Mouse (Mus musculus) midbrain, postnatal 0 days (tissue): ENCODE results near the gene Irf3. TPM values are rescaled to one million over a fixed set of nuclear protein-coding genes. Genes with fewer than 3 reads are reported as not detected.

Source experiments
- ATAC-seq: fragments of 200-750 bp; cut with Nextera tagmentation; 2 replicates; pipeline ENCODE4 v1.8.0; 2017; ENCODE audit warnings: moderate number of reproducible peaks, mild to moderate bottlenecking, moderate TSS enrichment, moderate library complexity; ENCODE audit not compliant: low FRiP score
- DNase-seq: peaks from one replicate; pipeline ENCODE4 v3.0.0-alpha.2; 2015; ENCODE audit warnings: low spot score
- H3K27ac ChIP-seq: fragments of 300-500 bp; sonication (generic); 2 replicates; pipeline ENCODE4 v1.5.1; 2014; ENCODE audit warnings: low read depth, mild to moderate bottlenecking, low read length, mixed read lengths
- H3K27me3 ChIP-seq: fragments of 300-500 bp; sonication (generic); 2 replicates; pipeline ENCODE4 v1.6.1; 2014; ENCODE audit warnings: low read length, control low read depth, mixed read lengths; ENCODE audit not compliant: insufficient read depth
- H3K36me3 ChIP-seq: fragments of 300-500 bp; sonication (generic); 2 replicates; pipeline ENCODE4 v1.6.1; 2014; ENCODE audit warnings: low read length, control low read depth, mixed read lengths; ENCODE audit not compliant: insufficient read depth
- H3K4me1 ChIP-seq: fragments of 300-500 bp; sonication (generic); 2 replicates; pipeline ENCODE4 v1.6.1; 2014; ENCODE audit warnings: mild to moderate bottlenecking, control low read depth, antibody characterized with exemption, low read length, mixed read lengths; ENCODE audit not compliant: insufficient read depth
- H3K4me2 ChIP-seq: fragments of 300-500 bp; sonication (generic); 2 replicates; pipeline ENCODE4 v1.6.1; 2014; ENCODE audit warnings: low read depth, mild to moderate bottlenecking, low read length, mixed read lengths; ENCODE audit not compliant: poor library complexity, severe bottlenecking
- H3K4me3 ChIP-seq: fragments of 300-500 bp; sonication (generic); 2 replicates; pipeline ENCODE4 v1.5.1; 2014; ENCODE audit warnings: low read depth, mild to moderate bottlenecking, low read length, moderate library complexity
- H3K9ac ChIP-seq: fragments of 300-500 bp; sonication (generic); replicated peaks from 2 replicates; pipeline ENCODE4 v1.6.1; 2014; ENCODE audit warnings: mild to moderate bottlenecking, low read length, moderate library complexity, mixed read lengths; ENCODE audit not compliant: poor library complexity, severe bottlenecking
- H3K9me3 ChIP-seq: fragments of 300-500 bp; sonication (generic); 2 replicates; pipeline ENCODE4 v1.6.1; 2016; ENCODE audit warnings: low read length, control low read depth
- CTCF ChIP-seq: IDR thresholded peaks from 2 replicates; pipeline ENCODE4 v1.5.1; 2016; ENCODE audit warnings: antibody characterized with exemption, mild to moderate bottlenecking
- WGBS: fragments of 180-500 bp; shearing (Covaris S2); extraction: QIAGEN DNeasy Blood & Tissue Kit; methylation state at CpG from one replicate; pipeline ENCODE4 v1.1.7; 2014; 5-methylcytosine and 5-hydroxymethylcytosine counted together
- polyA plus RNA-seq: library from polyadenylated mRNA; unstranded; fragments of >200 nt; fragmentation: Nextera tagmentation; extraction: Ambion mirVana; gene quantifications from 2 replicates; pipeline ENCODE4 v1.2.1, GENCODE M21; 2015
- total RNA-seq: library from RNA; depleted of rRNA; stranded (reverse); fragments of >200 nt; gene quantifications from 2 replicates; pipeline ENCODE4 v1.2.3, GENCODE M21; 2014

The Irf3 gene
- total and polyA plus RNA-seq, 2 experiments from 2014 or later, result 25.6 to 37.2 TPM

- peak within 1 kb of the TSS; percentile 80 for H3K4me2 ChIP-seq
- no peak for TF ChIP-seq CTCF
Measured at GRCm38 (mm10) chr7:44998501-44998955, 1.1 kb downstream of the Irf3 start, which contains the start of gene Bcl2l12. TSS of gene Bcl2l12 (minus strand) at chr7:44998712.

GRCm38 (mm10) chr7:44999753-45000152 lies 2.3 kb downstream of the Irf3 start:
- TF ChIP-seq CTCF, result no peak
- Histone ChIP-seq H3K27me3 (no peaks in the 10 kb centered on the region), H3K4me3 (no peak overlapping the region), H3K36me3 (peaks cover 47% of the 10 kb centered on the region), H3K9me3 (no peaks in the 10 kb centered on the region), H3K4me2 (no peak overlapping the region), H3K4me1 (0 out of 2 replicates have a peak, but pooled peaks cover 2% of the 10 kb centered on the region), H3K9ac (no peak overlapping the region), H3K27ac (no peak overlapping the region)
- DNase-seq, result no peak
- no peak for ATAC-seq
- 84% methylated on average over 11 of the region's 11 CpGs for WGBS

More at GRCm38 (mm10) chr7:44998501-44998955, 1.1 kb downstream of the Irf3 start, which contains the start of gene Bcl2l12:
- Histone ChIP-seq H3K4me3 (peak within 1 kb of the TSS; percentile 54), H3K36me3 (peaks cover 37% of the 10 kb centered on the region), H3K9ac (peak within 1 kb of the TSS; percentile 62), H3K27me3 (no peaks in the 10 kb centered on the region), H3K27ac (peak within 1 kb of the TSS; percentile 62), H3K9me3 (no peaks in the 10 kb centered on the region), H3K4me1 (0 out of 2 replicates have a peak, but pooled peaks cover 2% of the 10 kb centered on the region)
- DNase-seq, result peak; percentile 19
- 3% methylated on average over 18 of the region's 18 CpGs for WGBS
- no peak for ATAC-seq

GRCm38 (mm10) chr7:45000539-45001114 lies 3.2 kb downstream of the Irf3 start:
- Histone ChIP-seq H3K4me3 (no peak overlapping the region), H3K27ac (no peak overlapping the region), H3K27me3 (no peaks in the 10 kb centered on the region), H3K4me1 (0 out of 2 replicates have a peak, but pooled peaks cover 2% of the 10 kb centered on the region), H3K36me3 (peaks cover 53% of the 10 kb centered on the region), H3K9me3 (no peaks in the 10 kb centered on the region), H3K4me2 (no peak overlapping the region), H3K9ac (no peak overlapping the region)
- DNase-seq, result no peak
- no peak for ATAC-seq
- WGBS, result 87% methylated on average over 21 of the region's 21 CpGs
- TF ChIP-seq CTCF, result no peak

- TF ChIP-seq CTCF, result no peak
- Histone ChIP-seq H3K36me3 (peaks cover 71% of the 10 kb centered on the region), H3K4me1 (no peaks in the 10 kb centered on the region), H3K4me2 (no peak overlapping the region), H3K27me3 (no peaks in the 10 kb centered on the region), H3K9ac (no peak overlapping the region), H3K4me3 (no peak overlapping the region), H3K9me3 (no peaks in the 10 kb centered on the region), H3K27ac (no peak overlapping the region)
- no peak for ATAC-seq
- 92% methylated on average over 7 of the region's 7 CpGs for WGBS
- DNase-seq, result no peak
Measured at GRCm38 (mm10) chr7:45002440-45002839, 5.0 kb downstream of the Irf3 start.

- no peak for ATAC-seq
- H3K9ac ChIP-seq, result no peak overlapping the region
Measured at GRCm38 (mm10) chr7:45004546-45004945, 7.1 kb downstream of the Irf3 start.

GRCm38 (mm10) chr7:45005321-45005992 lies 8.0 kb downstream of the Irf3 start:
- Histone ChIP-seq H3K9ac (no peak overlapping the region), H3K4me2 (no peak overlapping the region), H3K9me3 (no peaks in the 10 kb centered on the region), H3K4me3 (no peak overlapping the region), H3K27ac (no peak overlapping the region), H3K27me3 (no peaks in the 10 kb centered on the region), H3K4me1 (no peaks in the 10 kb centered on the region), H3K36me3 (peaks cover 88% of the 10 kb centered on the region)
- no peak for DNase-seq
- no peak for TF ChIP-seq CTCF
- WGBS, result 87% methylated on average over 6 of the region's 6 CpGs
- ATAC-seq, result no peak; the same call in 1 of the 2 replicates

More at GRCm38 (mm10) chr7:45004546-45004945, 7.1 kb downstream of the Irf3 start:
- Histone ChIP-seq H3K4me2 (no peak overlapping the region), H3K4me1 (no peaks in the 10 kb centered on the region), H3K36me3 (peaks cover 91% of the 10 kb centered on the region), H3K27ac (no peak overlapping the region), H3K4me3 (no peak overlapping the region), H3K9me3 (no peaks in the 10 kb centered on the region), H3K27me3 (no peaks in the 10 kb centered on the region)
- 86% methylated on average over 3 of the region's 3 CpGs for WGBS
- no peak for DNase-seq
- TF ChIP-seq CTCF, result no peak
